Mouse (Mus musculus): ENCODE results near the gene Hspd1.
"Not testable (repeated sequence)": the region's sequence is repeated elsewhere in the genome, so short reads cannot be mapped to it uniquely, and the experiment has no call there.

Hspd1 gene

DNA sequence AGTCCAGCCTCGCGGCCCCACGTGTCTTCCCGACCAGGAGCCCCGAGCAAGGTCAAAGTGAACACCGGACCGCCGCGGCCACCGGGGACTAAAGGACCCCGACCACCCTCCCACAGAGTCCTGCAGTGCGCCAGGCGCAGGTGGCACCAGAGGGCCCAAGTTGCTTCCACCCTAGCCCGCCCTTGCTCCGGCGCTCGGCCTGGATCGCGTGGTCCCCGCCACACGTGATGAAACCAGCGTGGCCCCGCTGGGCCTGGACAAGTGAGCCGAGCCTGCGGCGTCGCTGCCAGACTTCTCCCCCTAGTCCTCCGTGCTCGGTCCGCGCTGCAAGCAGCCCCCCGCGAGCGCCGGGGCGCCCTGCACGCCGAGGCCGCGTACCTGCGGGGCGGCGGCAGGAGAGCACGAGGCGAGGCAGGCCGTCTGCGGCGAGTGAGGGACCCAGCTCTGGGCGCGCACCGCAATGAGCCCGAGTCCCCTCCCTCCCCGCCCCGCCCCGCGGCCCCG lies 590 bp downstream of the Hspd1 start:
- DNase-seq (ENCODE audit: low spot score in 2 of 2), result peak; percentile 13 to 57

DNA sequence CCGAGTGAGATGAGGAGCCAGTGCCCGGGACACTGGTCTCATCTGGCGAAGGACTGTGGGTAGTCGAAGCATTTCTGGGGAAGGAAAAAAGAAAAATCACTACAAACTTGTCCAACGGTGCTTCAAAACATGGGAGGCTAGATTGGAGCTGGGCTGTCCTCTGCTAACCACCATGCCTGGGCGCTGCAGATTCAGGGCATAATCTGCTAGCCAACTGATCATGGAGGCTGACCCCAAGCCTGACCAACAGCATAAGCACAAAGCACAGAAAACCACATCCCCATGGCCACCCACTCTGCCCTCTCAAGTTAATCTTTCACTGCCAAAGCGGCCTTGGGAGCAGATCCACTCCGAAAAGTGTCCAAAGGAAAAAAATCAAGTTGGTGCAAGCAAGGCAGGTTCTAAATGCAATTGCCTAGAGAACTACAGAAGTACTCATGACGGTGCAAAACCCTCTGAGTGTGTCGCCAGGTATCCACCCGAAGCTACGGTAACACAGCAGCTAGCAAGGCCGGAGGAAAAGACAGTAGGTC lies 1.1 kb downstream of the Hspd1 start:
- no peak for DNase-seq (ENCODE audit: low spot score in 2 of 2)

DNA sequence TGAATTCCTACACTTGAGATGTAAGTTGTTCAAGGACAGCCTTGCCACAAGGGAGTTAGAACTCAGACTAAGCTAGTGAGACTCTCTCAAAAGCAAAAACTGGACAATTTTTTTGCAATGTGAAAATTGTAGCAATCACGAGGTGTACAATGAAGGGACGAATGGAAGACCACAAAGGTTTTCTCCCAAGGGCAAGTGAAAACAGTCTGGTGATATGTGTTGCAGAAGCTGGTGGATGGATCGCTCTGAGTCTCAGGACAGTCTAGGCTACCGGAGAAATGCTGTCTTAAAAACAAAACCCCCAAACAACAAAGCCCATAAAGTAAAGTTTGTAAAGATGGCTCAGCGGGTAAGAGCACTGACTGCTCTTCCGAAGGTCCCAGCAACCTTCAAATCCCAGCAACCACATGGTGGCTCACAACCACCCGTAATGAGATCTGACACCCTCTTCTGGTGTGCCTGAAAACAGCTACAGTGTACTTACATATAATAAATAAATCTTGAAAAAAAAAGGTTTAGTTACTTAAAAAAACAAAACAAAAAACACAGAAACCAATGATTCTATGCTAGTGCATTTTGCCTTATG lies 2.2 kb downstream of the Hspd1 start:
- no peak for DNase-seq (ENCODE audit: low spot score in 2 of 2)

DNA sequence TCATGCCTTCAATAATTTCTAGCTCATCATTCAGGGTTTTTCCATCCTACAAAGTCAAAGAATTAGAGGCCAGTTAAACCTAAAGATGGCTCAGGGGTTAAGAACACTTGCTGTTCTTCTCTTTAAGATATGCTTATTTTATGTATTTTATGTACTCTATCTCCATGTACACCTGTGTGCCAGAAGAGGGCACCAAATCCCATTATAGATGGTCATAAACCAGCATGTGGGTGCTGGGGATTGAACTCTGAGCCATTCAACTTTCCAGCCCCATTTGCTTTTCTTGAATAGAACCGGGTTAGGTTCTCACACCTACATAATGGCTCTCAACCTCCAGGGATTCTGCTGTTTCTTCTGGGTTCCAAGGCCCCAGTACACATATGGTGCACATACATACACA lies 5.9 kb downstream of the Hspd1 start:
- DNase-seq (ENCODE audit: low spot score in 2 of 2), result no peak

DNA sequence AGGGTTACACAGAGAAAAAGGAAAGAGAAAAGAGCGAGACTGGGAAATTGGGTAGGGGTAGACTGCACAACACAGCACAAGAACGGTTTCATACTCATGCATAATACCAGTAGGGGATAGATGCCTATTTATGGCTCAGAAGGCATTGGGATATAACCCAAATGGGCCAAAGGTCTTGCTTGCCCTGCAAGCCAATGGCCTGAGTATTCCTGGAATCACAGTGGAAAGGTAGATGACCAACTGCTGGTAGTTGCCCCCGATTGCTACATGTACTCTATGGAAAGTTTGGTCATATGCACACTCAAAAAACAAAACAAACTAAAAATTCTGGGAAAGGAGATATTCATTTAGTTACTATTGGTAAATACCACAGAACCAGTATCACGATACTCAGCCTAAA lies 8.4 kb downstream of the Hspd1 start:
- DNase-seq (ENCODE audit: low spot score in 2 of 2), result no peak

DNA sequence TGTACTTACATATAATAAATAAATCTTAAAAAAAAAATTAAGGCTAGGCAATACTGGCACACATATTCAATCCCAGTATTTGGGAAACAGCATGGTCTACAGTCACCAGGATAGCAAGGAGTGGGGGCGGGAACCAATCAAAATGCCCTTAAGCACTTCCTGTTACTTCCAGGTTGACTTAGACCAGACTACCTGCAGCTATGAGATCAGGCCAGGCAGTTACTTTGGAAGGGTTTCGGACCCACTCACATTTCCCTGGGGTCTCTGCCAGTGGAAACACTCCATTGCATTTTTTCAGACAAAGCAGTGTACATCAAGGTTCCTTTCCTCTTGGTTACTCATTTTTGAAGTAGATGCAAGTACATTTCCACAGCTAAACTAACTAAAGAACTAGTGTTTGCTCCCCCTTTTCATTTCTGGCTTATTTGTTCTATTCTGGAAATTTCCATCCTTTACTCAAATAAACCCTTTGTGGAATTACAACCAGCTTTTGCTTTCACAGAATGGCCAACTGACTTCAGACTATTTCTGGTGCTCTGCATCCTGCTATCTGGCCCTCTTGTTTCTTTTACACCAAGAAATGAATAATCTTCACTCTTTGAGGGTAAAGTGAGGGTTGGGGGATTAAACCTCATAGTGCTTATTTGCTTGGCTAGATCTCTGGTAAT lies 11.1 kb downstream of the Hspd1 start:
- DNase-seq (ENCODE audit: low spot score in 2 of 2), result no peak

DNA sequence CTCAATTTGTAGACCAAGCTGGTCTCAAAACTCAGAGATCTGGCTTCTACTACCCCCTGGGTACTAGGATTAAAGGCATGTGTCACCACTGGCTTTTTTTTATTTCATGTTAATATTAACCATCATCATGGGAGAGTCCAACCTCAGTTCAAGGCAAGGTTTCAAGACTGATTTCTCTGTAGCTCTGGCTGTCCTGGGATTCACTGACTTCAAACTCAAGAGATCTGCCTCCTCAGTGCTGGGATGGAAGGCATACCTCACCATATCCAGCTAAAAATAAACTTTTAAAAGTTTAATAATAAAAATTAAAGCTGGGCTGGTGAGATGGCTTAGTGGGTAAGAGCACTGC lies 11.7 kb downstream of the Hspd1 start:
- DNase-seq (ENCODE audit: low spot score in 2 of 2), result no peak

DNA sequence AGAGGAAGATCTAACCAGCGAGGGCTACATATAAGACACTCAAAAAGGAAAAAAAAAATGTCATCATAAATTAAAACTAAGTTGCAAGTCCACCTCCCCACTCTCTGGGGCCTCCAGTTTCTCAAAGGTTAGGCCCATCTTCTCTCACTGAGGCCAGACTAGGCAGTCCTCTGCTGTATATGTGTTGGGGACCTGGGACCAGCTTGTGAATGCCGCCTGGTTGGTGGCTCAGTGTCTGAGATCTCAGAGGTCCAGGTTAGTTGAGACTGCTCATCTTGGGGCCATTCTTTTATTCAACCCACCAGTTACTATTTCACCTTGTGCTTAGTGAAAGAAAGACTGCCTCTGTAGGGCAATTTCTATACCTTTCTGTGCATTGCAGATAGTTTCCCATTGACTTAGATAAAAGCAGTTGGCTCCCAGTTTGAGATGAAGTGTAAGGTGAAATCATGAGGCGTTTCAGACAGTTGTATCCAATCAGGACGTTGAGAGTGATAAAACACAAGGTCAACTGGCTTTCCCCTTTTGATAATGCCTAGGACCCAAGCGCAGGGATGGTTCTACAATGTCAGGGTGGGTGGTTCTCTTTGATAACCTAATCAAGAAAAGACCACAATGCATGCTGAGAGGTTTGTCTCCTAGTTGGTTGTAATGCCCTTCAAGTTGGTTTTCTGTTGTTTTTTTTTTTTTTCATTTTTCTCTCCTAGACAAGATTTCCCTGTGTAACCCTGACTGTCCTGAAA lies 12.2 kb downstream of the Hspd1 start:
- DNase-seq (ENCODE audit: low spot score in 2 of 2), result no peak

DNA sequence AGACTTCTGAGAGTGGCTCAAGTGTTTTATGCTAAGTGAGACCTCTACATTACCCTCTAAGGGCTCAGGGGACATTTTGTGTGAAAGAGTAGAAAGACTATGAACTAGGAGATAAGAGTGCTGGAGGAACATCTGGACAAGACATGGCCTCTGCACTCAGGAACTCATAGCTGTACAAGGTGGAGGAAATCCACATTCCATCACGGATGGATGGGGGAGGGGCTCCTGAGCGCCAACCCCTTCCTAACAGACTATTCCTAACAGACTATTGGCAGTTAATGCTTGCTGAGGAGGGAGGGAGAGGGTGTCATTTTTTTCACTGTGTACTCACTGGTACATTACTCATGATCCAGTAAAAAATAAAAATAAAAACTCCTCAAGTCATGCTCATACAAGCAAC lies 13.3 kb downstream of the Hspd1 start:
- no peak for DNase-seq (ENCODE audit: low spot score in 2 of 2)

DNA sequence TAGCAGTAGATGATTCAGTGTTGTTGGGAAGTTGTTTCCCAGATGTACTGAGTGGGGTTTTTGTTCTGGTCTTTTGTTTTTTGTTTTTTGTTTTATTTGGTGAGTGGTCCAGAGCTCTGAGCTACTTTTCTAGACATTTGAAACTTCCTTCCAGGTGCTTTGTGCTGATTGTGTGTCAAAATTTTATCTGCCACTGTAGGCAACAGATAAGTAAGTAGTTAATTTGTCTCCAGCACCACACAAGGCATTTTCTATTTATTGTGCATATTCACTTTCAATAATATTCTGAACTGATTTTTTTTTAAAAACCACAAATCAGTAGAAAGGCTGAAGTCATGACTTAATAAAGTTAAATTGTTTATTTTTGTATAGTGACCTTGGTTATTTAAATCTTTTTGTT lies 15.7 kb downstream of the Hspd1 start:
- not testable (repeated sequence) for DNase-seq (ENCODE audit: low spot score in 2 of 2)

DNA sequence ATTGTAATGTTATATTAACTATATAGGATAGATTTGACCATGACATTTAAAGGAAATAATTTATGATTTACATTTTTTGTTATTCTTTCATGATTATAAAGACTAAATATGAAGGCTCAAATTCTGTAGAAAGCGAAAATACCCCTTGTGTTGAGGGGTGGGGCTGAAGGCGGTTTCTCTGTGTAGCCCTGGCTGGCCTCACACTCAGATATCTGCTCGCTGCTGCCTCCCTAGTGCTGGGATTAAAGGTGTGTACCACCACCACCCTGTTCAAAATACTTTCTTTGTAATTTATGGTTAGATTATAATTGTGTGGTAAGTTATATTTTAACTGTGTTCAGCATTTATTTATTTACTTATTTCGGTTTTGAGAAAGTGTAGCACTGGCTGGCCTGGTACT lies 26.3 kb downstream of the Hspd1 start:
- no peak for DNase-seq (ENCODE audit: low spot score in 2 of 2)

DNA sequence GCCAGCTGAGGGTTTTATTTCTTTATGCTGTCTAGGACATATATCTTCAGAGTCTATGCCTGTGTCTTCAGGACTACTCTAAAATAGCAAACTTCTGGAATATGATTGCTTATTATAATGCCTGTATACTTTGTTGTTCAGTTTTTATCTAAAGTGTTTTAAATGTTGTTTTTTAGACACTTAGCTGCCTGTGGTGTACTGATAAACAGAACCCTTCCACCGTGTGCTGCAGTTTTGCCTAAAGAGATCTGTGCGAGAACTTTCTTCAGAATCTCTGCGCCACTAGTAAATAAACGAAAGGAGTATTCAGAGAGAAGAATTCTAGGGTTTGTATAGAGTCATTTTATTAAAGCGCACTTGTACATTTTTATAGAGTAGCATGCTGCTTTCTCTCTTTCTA lies 26.9 kb downstream of the Hspd1 start:
- DNase-seq (ENCODE audit: low spot score in 2 of 2), result no peak

DNA sequence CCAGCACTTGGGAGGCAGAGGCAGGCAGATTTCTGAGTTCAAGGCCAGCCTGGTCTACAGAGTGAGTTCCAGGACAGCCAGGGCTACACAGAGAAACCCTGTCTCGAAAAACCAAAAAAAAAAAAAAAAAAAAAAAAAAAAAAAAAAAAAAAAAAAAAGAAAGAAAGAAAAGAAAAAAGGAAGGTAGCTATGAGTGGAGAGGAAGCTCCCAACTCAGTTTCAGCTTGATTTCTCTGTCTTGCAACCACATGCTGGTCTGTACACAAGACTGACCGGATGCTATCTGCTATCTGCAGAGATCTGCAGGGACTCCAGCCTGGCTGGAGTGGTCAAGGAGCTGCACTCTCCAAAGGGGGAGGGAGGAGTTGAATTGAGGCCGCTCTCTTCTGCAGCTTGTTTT lies 29.7 kb downstream of the Hspd1 start:
- not testable (repeated sequence) for DNase-seq (ENCODE audit: low spot score in 2 of 2)

DNA sequence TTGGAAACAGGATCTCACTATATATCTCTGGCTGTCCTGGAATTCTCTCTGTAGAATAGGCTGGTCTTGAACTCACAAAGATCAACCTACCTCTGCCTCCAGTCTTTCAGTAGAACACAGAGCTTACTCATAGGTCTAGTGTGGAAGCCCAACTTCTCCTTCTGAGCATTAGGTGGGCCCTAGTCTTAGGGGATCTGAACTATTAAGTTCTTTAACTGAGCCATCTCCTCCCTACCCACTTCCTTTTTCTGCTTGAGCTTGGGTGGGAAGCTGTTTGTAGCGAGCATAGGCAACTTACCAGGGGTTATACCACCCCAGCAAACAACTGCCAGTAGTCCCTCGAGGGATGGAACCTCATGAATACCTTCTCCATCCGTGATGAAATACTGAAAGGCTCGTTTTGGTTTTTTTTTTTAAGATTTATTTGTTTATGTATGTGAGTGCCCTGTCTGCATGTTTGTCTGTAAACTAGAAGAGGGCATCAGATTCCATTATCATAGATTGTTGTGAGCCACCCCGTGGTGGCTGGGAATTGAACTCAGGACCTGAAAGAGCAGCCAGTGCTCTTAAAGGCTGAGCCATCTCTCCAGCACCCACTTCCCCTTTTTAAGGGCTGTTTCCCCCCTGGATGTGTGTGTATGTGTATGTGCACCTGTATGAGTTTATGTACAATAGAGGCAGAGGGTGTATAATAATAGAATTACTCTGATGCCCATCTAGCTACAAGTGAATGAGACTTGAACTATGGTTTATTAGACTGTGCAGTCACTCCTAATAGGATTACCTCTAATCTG lies 32.5 kb downstream of the Hspd1 start:
- no peak for DNase-seq (ENCODE audit: low spot score in 2 of 2)

DNA sequence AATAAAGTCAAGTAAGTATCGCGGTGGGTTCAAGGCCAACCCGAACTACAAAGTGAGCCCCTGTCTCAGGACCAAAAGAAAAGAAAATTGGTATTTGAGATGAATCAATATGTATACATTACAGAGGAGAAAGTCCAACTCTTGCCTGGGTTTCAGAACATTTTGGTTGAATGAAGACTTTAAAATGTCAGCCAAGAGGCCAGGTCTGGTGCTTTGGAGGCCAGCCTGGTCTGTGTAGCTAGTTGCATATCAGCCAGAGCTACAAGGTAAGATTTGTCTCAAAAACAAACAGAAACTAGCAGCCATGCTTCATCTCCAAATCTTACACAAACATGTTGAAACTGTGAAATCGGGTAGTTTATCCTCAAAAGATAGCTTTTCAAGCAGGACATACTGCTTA lies 34.4 kb downstream of the Hspd1 start:
- no peak for DNase-seq (ENCODE audit: low spot score in 2 of 2)

DNA sequence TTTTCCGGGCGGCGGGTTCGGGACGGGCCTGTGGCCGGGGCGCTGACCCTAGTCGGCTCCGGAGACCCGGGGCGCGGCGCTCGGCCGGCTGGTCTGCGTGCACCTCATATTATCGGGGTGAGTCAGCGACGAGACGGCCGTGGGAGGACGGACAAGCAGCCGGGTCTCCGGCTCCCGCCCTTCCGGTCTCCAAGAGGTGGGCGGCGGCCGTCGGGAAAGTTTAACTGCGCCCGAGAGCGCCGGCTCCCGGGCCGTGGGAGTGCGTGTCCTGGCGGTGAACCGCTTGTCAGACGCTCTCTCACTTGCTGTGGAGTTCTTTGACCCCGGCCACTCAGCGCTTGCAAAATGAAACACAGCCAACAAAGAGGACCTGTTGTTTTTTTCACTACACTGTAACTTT lies 35.0 kb downstream of the Hspd1 start:
- no peak for DNase-seq (ENCODE audit: low spot score in 2 of 2)

DNA sequence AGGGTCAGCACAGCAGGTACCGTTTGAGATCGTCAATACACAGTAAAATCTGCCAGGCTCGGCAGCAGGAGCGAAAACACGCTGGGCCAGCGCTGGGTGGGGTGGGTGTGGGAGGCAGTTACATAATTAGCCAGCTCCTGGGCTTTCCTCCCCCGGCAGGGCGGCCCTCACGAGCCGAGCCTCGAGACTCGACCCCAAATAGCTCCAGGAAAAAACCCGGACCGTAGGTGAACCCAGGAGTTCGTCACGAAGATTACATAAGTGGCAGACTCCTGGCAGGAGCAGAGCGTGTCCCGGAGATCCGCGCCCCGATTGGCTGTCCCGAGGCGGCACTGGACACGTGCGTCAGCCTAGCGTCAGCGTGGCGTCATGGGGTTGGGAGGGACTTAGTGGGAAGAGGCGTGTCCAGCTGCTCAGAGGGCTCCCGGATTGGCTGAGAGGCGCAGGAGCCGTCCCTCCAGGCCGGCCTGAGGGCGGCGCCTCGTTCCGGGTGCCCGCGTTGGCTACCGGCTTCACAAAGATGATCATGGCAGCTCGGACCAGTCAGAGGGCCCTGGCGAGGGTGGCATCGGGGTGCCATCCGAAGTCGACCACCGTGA lies 35.6 kb downstream of the Hspd1 start, which contains the start of gene Coq10b:
TSS of gene Coq10b (plus strand) at position 416 of the 599 bp plus-strand sequence.
- peak; percentile 98 to 99 for DNase-seq (ENCODE audit: low spot score in 2 of 2)

DNA sequence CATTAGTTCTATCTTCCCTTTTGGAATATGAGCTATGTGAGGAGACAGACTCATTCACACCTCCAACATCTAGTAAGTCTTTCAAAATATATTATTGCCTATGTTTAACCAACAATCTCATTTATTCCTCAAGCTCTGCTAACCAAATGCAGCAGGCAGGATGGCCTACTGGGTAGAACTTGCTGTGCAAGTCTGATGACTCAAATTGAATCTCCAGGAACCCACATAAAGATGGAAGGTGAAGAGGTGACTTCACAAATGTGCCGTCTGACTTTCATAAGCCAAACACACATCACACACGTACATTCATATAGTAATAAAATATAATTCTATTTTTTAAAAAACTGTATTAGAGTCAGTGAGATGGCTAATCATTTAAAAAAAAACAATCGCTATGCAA lies 36.4 kb downstream of the Hspd1 start:
- DNase-seq (ENCODE audit: low spot score in 2 of 2), result no peak

DNA sequence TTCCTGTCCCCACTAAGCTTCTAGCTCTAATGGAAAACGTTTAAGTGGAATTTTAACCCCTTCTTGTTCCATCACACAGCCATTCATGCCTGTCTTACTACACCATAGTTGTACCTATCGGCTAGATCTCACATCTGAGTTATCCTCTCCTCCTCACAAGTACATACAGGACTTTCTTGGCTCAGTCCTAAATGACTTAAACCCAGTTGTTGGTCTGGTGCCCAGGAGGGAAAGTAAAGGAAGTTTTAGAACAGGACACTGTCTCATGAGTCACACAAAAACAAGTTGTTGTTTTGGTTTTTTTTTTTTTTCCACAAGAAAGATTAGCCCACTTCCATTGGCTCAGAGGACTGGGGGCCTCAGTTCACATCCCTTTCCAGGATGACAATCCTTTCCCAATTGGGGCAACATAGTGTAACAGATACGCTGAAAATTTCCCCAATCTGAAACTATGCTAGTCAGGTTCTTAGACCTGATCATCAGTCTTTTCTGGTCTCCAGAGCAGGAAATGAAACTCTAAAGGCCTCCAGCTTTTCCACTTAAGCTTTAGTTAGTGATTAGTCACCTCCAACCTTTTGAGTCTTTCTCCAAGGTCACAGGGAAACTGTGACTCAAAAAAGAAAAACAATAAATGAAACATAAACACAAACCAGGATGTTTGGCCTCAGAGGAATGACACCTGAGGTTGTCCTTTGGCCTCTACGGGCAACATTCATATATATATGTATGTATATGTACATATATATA lies 39.0 kb downstream of the Hspd1 start:
- no peak for DNase-seq (ENCODE audit: low spot score in 2 of 2)

DNA sequence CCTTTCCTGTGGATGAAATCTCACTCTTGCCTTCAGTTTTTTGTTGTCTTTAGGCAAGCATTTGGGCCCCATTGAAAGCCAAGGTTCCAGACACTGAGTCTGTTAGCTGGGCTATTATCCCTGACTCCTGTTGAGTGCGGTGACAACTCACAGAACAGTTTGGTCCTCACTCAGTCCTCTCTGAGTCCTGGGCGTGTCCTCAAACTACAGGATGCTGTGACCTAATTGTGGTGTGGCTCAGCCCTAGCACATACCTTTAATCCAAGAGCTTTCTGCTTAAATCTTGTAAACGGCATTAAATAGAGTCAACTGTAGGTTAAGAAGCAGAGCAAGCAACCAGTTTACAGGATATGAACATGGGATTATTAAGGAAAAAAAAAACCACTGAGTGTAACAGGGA lies 44.9 kb downstream of the Hspd1 start:
- no peak for DNase-seq (ENCODE audit: low spot score in 2 of 2)

DNA sequence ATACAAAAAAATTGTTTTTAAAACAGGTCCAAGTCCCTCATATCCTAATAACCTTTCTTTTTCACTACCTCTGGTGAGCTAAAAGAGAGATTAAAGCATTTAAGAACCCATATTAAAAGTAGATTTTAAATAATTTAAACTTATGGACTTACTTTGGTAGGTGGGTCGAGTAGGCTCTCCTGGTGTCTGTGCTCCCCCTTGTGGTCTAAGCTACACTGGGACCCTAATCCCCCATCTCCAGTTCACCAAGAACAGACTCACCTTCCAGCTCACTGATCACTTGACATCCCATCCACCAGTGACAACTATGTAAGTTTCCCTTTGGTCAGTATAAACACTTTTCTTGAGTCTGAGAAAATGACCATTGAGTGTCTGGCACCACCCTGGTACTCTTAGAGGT lies 45.8 kb downstream of the Hspd1 start:
- DNase-seq (ENCODE audit: low spot score in 2 of 2), result no peak
